Mouse (Mus musculus) layer of hippocampus, adult 2 months (tissue): ENCODE measurements around the gene Upf3b. TPM values are rescaled to one million over a fixed set of nuclear protein-coding genes. Genes with fewer than 3 reads are reported as not detected.
"Not testable (repeated sequence)": the region's sequence is repeated elsewhere in the genome, so short reads cannot be mapped to it uniquely, and the experiment has no call there.

Experiments
- DNase-seq, 2 experiments: peaks; one replicate each; pipeline ENCODE4 v3.0.0; 2022; ENCODE audit warnings: low spot score in 2 of 2
- H3K27ac ChIP-seq: fragments of 200-600 bp; 2 replicates; pipeline ENCODE4 v1.8.1; 2022
- H3K4me3 ChIP-seq: fragments of 200-600 bp; 2 replicates; pipeline ENCODE4 v1.8.1; 2022; ENCODE audit warnings: mild to moderate bottlenecking
- CTCF ChIP-seq: fragments of 200-600 bp; conservative IDR thresholded peaks from 2 replicates; pipeline ENCODE4 v1.8.1; 2022; ENCODE audit warnings: antibody characterized with exemption, mild to moderate bottlenecking, moderate library complexity
- total RNA-seq, 2 experiments: library from RNA; stranded (reverse); gene quantifications; 2 replicates each; pipeline ENCODE4 v1.2.3; 2021

The Upf3b gene
- total RNA-seq, 2 experiments from 2014 or later, result 18.9 to 20.5 TPM

- H3K27ac ChIP-seq, result no peak overlapping the region
- no peak for DNase-seq
- TF ChIP-seq CTCF, result no peak
- H3K4me3 ChIP-seq, result no peak overlapping the region
Observed at GRCm38 (mm10) chrX:37098681-37099080, 11.4 kb downstream of the Upf3b start.

DNA sequence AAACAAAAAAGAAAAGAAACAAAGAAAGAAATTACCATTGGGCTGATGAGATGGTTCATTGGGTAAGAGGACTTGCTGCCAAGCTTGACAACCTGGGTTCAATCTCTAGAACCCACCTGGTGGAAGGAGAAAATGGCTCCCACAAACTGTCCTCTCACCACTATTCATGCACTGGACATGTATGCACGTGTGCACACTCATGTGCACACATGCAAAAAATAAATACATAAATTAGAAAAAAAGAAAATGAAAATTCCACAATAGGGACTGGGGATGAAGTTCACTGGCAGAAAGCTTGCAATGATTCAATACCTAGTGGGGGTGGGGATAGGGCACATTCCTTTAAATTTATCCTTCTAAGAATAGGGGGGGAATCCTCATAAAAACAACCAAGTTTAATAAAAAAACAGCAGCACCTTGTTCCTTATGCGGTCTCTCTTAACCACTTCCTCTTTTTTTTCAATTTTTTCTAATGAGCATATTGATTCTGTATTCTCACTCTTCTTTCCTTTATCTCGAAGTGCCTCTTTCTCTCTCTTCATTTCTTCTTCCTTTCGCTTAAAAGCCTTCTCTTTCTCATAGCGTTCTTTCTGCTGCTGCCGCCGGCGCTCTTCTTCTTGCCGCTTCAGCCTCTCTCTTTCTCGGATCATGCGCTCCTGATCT is 14.9 kb downstream of the Upf3b start:
- Histone ChIP-seq H3K4me3 (no peak overlapping the region), H3K27ac (no peak overlapping the region)
- TF ChIP-seq CTCF, result no peak
- DNase-seq, result no peak

DNA sequence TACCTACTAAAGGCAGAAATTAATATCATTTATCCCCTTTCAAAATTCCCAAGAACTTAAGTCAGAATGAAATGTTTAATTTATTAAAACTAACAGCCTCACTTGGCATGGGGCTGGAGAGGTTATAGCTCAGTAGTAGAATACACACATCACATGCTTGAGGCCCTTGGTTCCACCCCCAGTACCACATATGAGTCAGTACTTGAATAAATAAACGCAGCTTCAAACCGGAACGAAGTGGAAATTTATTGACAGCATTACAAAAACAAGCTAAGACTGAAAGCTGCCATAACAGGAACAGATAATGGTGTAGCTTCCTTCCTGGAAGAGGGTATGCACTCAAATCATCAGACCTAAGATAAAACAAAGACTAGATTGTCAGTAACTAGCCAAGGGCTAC is 18.7 kb downstream of the Upf3b start:
- no peak for TF ChIP-seq CTCF
- Histone ChIP-seq H3K4me3 (no peak overlapping the region), H3K27ac (no peak overlapping the region)
- DNase-seq, result no peak

DNA sequence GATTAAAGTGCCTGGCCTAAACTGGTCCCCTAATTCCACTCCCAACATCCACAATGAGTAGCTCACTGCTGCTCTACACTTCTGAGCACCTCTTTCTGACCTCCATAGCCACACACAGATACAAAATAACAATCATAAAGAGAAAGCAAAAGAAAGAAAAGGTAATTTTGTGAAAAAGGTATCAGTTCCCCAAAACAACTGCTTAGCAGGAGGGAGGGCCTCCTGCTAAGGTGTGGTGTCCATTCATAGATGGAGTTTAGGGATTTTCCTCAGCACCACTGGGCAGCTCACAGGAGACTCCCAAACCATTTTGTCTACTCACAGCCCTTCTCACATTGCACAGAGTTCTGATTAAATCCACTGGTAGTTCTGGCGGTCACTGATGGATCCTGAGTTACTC is 21.3 kb downstream of the Upf3b start:
- no peak for DNase-seq
- TF ChIP-seq CTCF, result no peak
- no peak overlapping the region for H3K27ac ChIP-seq
- no peak overlapping the region for H3K4me3 ChIP-seq

- H3K27ac ChIP-seq, result peak overlapping the region; percentile 95
Observed at GRCm38 (mm10) chrX:37085665-37086064, 24.5 kb downstream of the Upf3b start.

GRCm38 (mm10) chrX:37084927-37085660 is 25.0 kb downstream of the Upf3b start, which contains the start of gene Rpl39:
TSS of gene Rpl39 (minus strand) at chrX:37085402.
- peak within 1 kb of the TSS; percentile 95 for H3K27ac ChIP-seq
- peak; percentile 47 for TF ChIP-seq CTCF
- DNase-seq, result peak; percentile 76 to 82
- H3K4me3 ChIP-seq, result peak within 1 kb of the TSS; percentile 65

More at GRCm38 (mm10) chrX:37085665-37086064, 24.5 kb downstream of the Upf3b start:
- no peak for DNase-seq
- TF ChIP-seq CTCF, result no peak
- H3K4me3 ChIP-seq, result peak overlapping the region; percentile 65

GRCm38 (mm10) chrX:37084318-37084926 is 25.7 kb downstream of the Upf3b start:
- no peak for TF ChIP-seq CTCF
- peak overlapping the region; percentile 95 for H3K27ac ChIP-seq
- H3K4me3 ChIP-seq, result peak overlapping the region; percentile 65
- no peak for DNase-seq

DNA sequence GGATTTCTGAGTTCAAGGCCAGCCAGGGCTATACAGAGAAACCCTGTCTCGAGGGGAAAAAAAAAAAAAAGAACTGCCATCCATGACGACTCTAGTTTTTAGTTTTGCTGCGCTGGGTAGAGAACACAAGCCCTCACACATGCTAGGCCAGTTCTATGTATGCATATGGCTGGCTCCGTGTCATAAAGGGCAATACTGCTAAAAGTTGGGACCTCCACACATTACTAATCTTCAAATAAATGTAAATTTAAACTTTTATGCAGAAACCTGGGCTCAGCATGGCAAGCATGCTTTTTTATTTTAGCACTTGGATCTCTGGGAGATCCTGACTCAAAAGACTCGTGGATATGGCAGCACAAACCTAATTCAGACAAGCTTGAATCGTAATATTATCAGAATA is 28.9 kb downstream of the Upf3b start:
- TF ChIP-seq CTCF, result no peak

DNA sequence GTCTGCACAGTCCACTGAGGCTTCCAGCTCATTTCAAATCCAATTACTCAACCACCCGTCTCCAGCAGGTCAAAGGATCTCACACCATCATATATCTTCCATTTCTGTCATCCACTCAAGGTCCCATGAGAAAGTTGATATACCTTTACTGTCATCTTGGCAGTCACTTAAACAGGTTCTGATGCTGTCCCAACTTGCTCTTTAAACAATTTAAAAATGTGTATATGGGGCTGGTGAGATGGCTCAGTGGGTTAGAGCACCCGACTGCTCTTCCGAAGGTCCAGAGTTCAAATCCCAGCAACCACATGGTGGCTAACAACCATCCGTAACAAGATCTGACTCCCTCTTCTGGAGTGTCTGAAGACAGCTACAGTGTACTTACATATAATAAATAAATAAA is 29.8 kb downstream of the Upf3b start:
- DNase-seq, H3K4me3 ChIP-seq, H3K27ac ChIP-seq: not testable (repeated sequence)

More for the DNA sequence above, 28.9 kb downstream of the Upf3b start:
- no peak for DNase-seq
- Histone ChIP-seq H3K4me3 (no peak overlapping the region), H3K27ac (no peak overlapping the region)

DNA sequence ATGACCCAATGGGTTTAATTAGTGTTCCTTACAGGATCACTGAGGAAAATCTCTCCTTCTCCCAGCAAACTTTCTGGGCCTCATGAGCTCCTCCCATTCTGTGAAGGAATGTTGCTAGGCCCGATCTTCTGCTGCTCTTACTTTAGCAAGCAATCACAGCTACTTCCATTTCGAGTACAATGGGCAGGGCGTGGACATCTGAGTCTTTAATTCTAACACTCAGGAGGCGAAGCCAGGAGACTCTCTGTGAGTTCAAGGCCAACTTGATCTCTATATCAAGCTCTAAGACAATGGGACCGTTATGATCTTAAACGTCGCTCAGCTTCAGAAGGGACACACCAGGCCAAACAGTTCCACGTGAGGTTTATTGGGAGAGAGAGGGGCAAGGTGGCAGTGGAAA is 33.5 kb downstream of the Upf3b start:
- no peak for TF ChIP-seq CTCF
- no peak for DNase-seq
- H3K27ac ChIP-seq, result no peak overlapping the region
- no peak overlapping the region for H3K4me3 ChIP-seq

GRCm38 (mm10) chrX:37074262-37074892 is 35.7 kb downstream of the Upf3b start:
- no peak overlapping the region for H3K4me3 ChIP-seq
- DNase-seq, result peak; percentile 46 to 64
- peak; percentile 88 for TF ChIP-seq CTCF

DNA sequence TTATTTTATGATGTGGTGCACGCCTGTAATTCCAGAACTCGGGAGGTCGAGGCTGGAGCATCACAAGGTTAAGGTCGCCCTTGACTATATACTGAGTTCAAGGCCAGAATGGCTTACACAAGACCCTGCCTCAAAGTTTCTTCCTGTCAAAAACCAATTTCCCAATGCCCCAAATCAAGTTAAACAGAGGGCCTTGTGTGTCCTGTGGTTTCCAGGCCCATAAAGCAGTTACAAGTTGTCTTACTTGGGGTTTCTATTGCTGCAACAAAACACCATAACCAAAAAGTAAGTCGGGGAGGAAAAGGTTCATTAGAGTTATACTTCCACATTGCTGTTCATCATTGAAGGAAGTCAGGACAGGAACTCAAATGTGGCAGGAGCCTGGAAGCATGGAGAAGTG is 41.4 kb downstream of the Upf3b start:
- Histone ChIP-seq H3K4me3 (no peak overlapping the region), H3K27ac (no peak overlapping the region)
- no peak for DNase-seq
- TF ChIP-seq CTCF, result no peak

More at GRCm38 (mm10) chrX:37074262-37074892, 35.7 kb downstream of the Upf3b start:
- no peak overlapping the region for H3K27ac ChIP-seq

- H3K27ac ChIP-seq, result no peak overlapping the region
- DNase-seq, result no peak
- no peak overlapping the region for H3K4me3 ChIP-seq
- TF ChIP-seq CTCF, result no peak
Observed at GRCm38 (mm10) chrX:37067299-37067698, 42.8 kb downstream of the Upf3b start.
